16 mouse cellular contexts compared by ENCODE assay signal in the genomic region with DNA sequence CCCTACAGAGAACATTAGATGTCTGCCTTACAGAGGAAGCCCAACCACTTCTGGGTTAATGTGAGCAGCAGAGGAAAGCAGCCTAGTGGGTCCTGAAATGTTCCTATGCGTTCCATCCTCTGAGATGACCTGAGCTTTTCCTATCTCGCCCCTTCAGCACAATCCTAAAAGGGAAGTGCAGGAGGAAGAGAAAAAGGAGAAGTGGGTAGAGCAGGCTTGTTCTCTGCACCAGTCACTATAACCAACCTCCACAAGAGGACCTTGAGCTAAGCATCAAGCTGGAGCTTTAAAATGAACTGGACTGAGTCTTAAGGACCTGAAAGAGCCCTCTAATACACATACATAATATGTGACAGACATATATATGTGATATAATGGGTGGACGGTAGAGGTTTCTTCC. TPM values are rescaled to one million over a fixed set of nuclear protein-coding genes. Genes with fewer than 3 reads are reported as not detected.
"Had no signal": no experiment of that assay in that cellular context is flagged by ENCODE, and none has a peak within 500 bp of the region (broad histone marks: within the 10 kb centered on the region; RNA-seq: fewer than 3 reads in every experiment).

No protein-coding gene starts in this region.

- H3K4me3 ChIP-seq: kidney, embryonic 15.5 days; left cerebral cortex, adult 2 months; limb, embryonic 10.5 days; liver, embryonic 13.5 days; megakaryocyte, embryonic 14.5 days; midbrain, embryonic 15.5 days; neural tube, embryonic 13.5 days had no signal

- H3K9me3 ChIP-seq: kidney, embryonic 15.5 days; limb, embryonic 10.5 days; liver, embryonic 13.5 days; midbrain, embryonic 15.5 days; neural tube, embryonic 13.5 days had no signal

- H3K9ac ChIP-seq: kidney, embryonic 15.5 days; liver, embryonic 13.5 days; liver, postnatal 0 days; midbrain, embryonic 15.5 days; neural tube, embryonic 13.5 days had no signal

- H3K27me3 ChIP-seq: kidney, embryonic 15.5 days; liver, embryonic 13.5 days; megakaryocyte, embryonic 14.5 days; midbrain, embryonic 15.5 days; neural tube, embryonic 13.5 days had no signal

- DNase-seq: kidney, adult 2 months; kidney, postnatal 14 days; liver, embryonic 13.5 days; liver, postnatal 0 days; right cerebral cortex, postnatal 25 days; thymus, postnatal 4 days had no signal

- H3K27ac ChIP-seq: kidney, embryonic 15.5 days; left cerebral cortex, adult 2 months; limb, embryonic 10.5 days; liver, embryonic 13.5 days; midbrain, embryonic 15.5 days; neural tube, embryonic 13.5 days; stomach, postnatal 0 days had no signal

- H3K36me3 ChIP-seq: limb, embryonic 10.5 days; liver, embryonic 13.5 days; midbrain, embryonic 15.5 days had no signal

- H3K4me2 ChIP-seq: kidney, embryonic 15.5 days; liver, embryonic 13.5 days; midbrain, embryonic 11.5 days; midbrain, embryonic 15.5 days; neural tube, embryonic 13.5 days had no signal

- H3K4me1 ChIP-seq: kidney, embryonic 15.5 days; limb, embryonic 10.5 days; liver, embryonic 13.5 days; megakaryocyte, embryonic 14.5 days; midbrain, embryonic 15.5 days; neural tube, embryonic 13.5 days had no signal

- ATAC-seq: liver, postnatal 0 days; midbrain, embryonic 15.5 days had no signal

RNA-seq across cellular contexts. Expression of gene Boll, which starts 55.7 kb away (rescaled TPM):
- total RNA-seq: left cerebral cortex, adult 2 months; left cerebral cortex, postnatal 14 days had no signal
- polyA plus RNA-seq: kidney, embryonic 15.5 days; midbrain, embryonic 15.5 days; small intestine, adult 2 months had no signal
